Mouse (Mus musculus) CH12.LX (cell line): ENCODE data around the gene Nmnat2.
A peak's percentile ranks its signal among the peaks of the same experiment; 100 is the strongest.

Experiments used
- BHLHE40 ChIP-seq: IDR thresholded peaks from 2 replicates; pipeline ENCODE4 v1.6.1; 2011; ENCODE audit warnings: mild to moderate bottlenecking, low read depth, low read length, improper control_type of control experiment
- CHD2 ChIP-seq: IDR thresholded peaks from 2 replicates; pipeline ENCODE4 v1.6.1; 2011; ENCODE audit warnings: low read length, improper control_type of control experiment
- CTCF ChIP-seq, 2 experiments: IDR thresholded peaks in 1 of 2; conservative IDR thresholded peaks in 1 of 2; 2 replicates each; pipeline ENCODE4 v1.5.1; 2011 to 2012; ENCODE audit warnings: low read depth in 2 of 2, low read length in 2 of 2, improper control_type of control experiment in 1 of 2, inconsistent platforms in 1 of 2, mild to moderate bottlenecking in 1 of 2, moderate library complexity in 1 of 2
- E2F4 ChIP-seq: IDR thresholded peaks from 2 replicates; pipeline ENCODE4 v1.6.1; 2011; ENCODE audit warnings: low read depth, low read length, improper control_type of control experiment; ENCODE audit not compliant: insufficient replicate concordance
- EP300 ChIP-seq: IDR thresholded peaks from 2 replicates; pipeline ENCODE4 v1.6.1; 2011; ENCODE audit warnings: low read length, improper control_type of control experiment
- HCFC1 ChIP-seq: IDR thresholded peaks from 2 replicates; pipeline ENCODE4 v1.6.1; 2012; ENCODE audit warnings: low read depth, mild to moderate bottlenecking, inconsistent platforms, low read length, improper control_type of control experiment
- MAX ChIP-seq: IDR thresholded peaks from 2 replicates; pipeline ENCODE4 v1.6.1; 2011; ENCODE audit warnings: low read length, improper control_type of control experiment
- MAZ ChIP-seq: IDR thresholded peaks from 2 replicates; pipeline ENCODE4 v1.6.1; 2012; ENCODE audit warnings: low read depth, mild to moderate bottlenecking, inconsistent platforms, low read length, improper control_type of control experiment, moderate library complexity
- MXI1 ChIP-seq: IDR thresholded peaks from 2 replicates; pipeline ENCODE4 v1.6.1; 2011; ENCODE audit warnings: mild to moderate bottlenecking, low read depth, low read length, improper control_type of control experiment
- MYC ChIP-seq: IDR thresholded peaks from 2 replicates; pipeline ENCODE4 v1.6.1; 2011; ENCODE audit warnings: low read depth, mild to moderate bottlenecking, improper control_type of control experiment, low read length
- NRF1 ChIP-seq: IDR thresholded peaks from 2 replicates; pipeline ENCODE4 v1.6.1; 2014; ENCODE audit warnings: low read depth, mild to moderate bottlenecking, inconsistent platforms, low read length, improper control_type of control experiment, moderate library complexity
- POLR2A ChIP-seq: IDR thresholded peaks from 2 replicates; pipeline ENCODE4 v1.6.1; 2011; ENCODE audit warnings: low read depth, mild to moderate bottlenecking, improper control_type of control experiment, low read length
- USF1 ChIP-seq: IDR thresholded peaks from 2 replicates; pipeline ENCODE4 v1.6.1; 2014; ENCODE audit warnings: low read depth, mild to moderate bottlenecking, inconsistent platforms, low read length, improper control_type of control experiment

- TF ChIP-seq CTCF (conservative IDR thresholded peaks at IDR 0.05 in 1 of 2, IDR thresholded peaks at IDR 0.05 in 1 of 2; ENCODE audit: low read depth in 2 of 2, low read length in 2 of 2) (peak in 1 of 2 experiments; percentile 10; a peak in 1 of 4 replicates), HCFC1 (no peak), EP300 (no peak), POLR2A (no peak), MYC (no peak), CHD2 (no peak), MAZ (no peak), MXI1 (no peak), BHLHE40 (no peak), NRF1 (no peak), MAX (no peak), USF1 (no peak), E2F4 (no peak)
Measured at GRCm38 (mm10) chr1:153048147-153048878, 93.5 kb downstream of the Nmnat2 start.
